Mouse (Mus musculus) Patski (cell line): ENCODE data around the gene Sirt4. TPM values are rescaled to one million over a fixed set of nuclear protein-coding genes. Genes with fewer than 3 reads are reported as not detected.

Source experiments
- ATAC-seq: fragments of 100-300 bp; one replicate; pipeline ENCODE4 v1.8.0; 2021
- CTCF ChIA-PET: fragments of 350-600 bp; sonication (Branson Sonifier 250); formaldehyde crosslinking; loops from one replicate; lab custom pipeline; 2022; ENCODE audit warnings: inconsistent platforms; lab: Charles Lee
- POLR2A ChIA-PET: fragments of 350-600 bp; sonication (Branson Sonifier 250); formaldehyde crosslinking; loops from one replicate; lab custom pipeline; 2022; ENCODE audit warnings: antibody characterized with exemption, inconsistent platforms; lab: Charles Lee
- DNase-seq: peaks from one replicate; pipeline ENCODE4 v3.0.0-alpha.2; 2011; ENCODE audit warnings: low read depth, low spot score
- H3K27me3 ChIP-seq: fragments of 371-371 bp; one replicate; pipeline ENCODE4 v1.5.1; 2021
- CTCF ChIP-seq: fragments of 100-300 bp; IDR thresholded peaks from one replicate; pipeline ENCODE4 v1.5.1; 2021
- in situ Hi-C: fragments of 300-500 bp; cut with MboI; formaldehyde crosslinking; loops from 3 replicates; pipeline ENCODE4 v1.11.1; 2018; ENCODE audit warnings: low pct_unique_long_range_greater_than_20kb, mixed read lengths
- polyA plus RNA-seq: library from polyadenylated mRNA; unstranded; gene quantifications from one replicate; pipeline ENCODE4 v1.2.3, GENCODE M21; 2021

The Sirt4 gene
- polyA plus RNA-seq, 1 experiment from 2014 or later: 34.6 TPM

DNA sequence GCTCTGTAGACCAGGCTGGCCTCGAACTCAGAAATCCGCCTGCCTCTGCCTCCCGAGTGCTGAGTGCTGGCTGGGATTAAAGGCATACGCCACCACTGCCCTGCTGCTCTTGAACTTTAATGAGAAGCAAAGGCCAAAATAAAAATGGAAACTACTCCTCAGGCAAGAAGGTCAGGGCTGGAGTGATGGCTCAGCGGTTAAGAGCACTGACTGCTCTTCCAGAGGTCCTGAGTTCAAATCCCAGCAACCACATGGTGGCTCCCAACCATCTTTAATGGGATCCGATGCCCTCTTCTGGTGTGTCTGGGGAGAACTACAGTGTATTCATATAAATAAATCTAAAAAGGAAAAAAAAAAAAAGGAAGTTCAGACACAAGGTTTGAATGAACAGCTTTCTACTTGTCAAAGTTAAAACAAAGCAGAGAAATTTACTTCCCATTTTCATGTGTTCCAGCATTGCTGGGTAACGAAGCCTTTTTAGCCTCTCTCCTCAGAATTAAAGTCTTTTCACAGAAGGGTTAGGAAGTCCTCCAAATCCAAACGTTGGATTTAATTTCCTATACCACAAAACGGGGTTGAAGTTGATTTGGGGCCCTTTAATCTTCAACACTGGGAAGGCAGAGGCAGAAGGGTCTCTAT lies 3.5 kb upstream of the Sirt4 start:
- DNase-seq (no peak), ATAC-seq (no peak)
- TF ChIP-seq CTCF: no peak
- in situ Hi-C loops: no loop called here
- POLR2A ChIA-PET: interaction anchor here (2.3 kb wide), 1 partner anchor 55 kb away, joined by 6 read pairs; no protein-coding TSS in a partner anchor
- no peaks in the 10 kb centered on the region for H3K27me3 ChIP-seq
- CTCF ChIA-PET: no interaction called here

DNA sequence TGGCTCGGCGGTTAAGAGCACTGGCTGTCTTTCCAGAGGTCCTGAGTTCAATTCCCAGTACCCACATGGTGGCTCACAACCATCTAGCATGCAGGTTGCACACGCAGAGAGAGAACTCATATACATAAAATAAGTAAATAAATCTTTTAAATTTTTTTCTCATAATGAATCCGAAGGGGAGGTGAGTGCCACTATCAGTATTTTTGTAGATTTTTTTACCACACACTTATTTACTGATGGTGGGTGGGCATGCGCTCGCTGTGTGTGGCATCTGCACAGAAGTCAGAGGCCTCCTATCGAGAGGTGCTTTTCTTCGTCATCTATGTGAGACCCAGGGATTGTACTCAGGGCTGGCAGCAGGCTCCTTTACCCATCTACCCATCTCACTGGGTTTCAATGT lies 2.8 kb upstream of the Sirt4 start:
- TF ChIP-seq CTCF: no peak
- CTCF ChIA-PET: no interaction called here
- POLR2A ChIA-PET: no interaction called here
- ATAC-seq (no peak), DNase-seq (no peak)
- in situ Hi-C loops: no loop called here
- no peaks in the 10 kb centered on the region for H3K27me3 ChIP-seq

DNA sequence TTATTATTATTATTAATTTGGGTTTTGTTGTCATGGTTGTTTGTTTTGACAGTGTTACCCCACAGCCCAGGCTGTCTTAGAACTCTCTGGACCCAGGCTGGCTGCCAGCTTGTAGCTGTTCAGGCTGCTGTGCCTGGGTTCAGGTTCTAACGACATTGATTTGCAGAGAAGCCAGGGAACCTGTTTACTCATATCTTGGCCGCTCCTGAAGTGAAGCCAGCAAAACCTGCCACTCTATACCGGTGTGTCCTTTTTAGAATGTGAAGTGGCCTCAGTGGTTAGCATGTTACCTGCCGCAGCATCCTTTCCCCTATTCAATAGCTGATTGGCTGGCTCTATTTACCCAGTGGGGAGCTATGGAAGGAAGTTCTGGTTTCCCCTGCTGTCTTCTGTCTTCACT lies 2.2 kb upstream of the Sirt4 start:
- H3K27me3 ChIP-seq: no peaks in the 10 kb centered on the region
- ChIA-PET CTCF (interaction anchor here (1.1 kb wide), 1 partner anchor 11 kb away, joined by 3 read pairs; no protein-coding TSS in a partner anchor), POLR2A (interaction anchor here (0.6 kb wide), 1 partner anchor 46 kb away, joined by 4 read pairs; no protein-coding TSS in a partner anchor)
- DNase-seq (no peak), ATAC-seq (no peak)
- TF ChIP-seq CTCF: no peak
- in situ Hi-C loops: no loop called here

DNA sequence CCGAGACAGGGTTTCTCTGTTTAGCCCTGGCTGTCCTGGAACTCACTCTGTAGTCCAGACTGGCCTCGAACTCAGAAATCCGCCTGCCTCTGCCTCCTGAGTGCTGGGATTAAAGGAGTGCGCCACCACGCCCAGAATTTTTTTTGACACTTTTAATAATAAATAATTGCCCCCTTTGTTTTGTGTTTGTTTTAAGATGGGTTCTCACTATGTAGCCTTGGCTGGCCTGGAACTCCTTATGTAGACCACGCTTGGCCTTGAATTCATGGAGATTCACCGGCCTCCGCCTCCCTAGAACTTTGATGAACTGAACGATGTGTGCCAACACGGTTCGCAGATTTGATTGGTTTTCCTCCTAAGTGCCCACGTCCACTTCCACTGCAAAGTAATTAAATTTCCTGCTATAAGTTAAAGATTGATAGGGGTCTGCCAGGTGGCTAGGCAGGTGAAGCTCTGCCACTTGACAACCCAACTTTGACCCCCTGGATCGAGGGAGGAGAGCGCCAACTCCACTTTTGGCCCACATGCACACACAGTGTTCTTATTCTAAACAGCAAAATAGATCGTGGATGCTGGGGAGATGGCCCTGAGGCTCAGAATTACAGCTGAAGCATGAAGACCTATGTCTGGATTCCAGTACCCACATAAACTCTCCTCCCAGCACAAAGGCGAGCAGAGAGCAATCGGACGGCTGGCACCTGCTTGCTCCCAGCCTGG lies 1.1 kb upstream of the Sirt4 start:
- TF ChIP-seq CTCF: no peak
- POLR2A ChIA-PET: interaction anchor here (0.6 kb wide), 2 partner anchors 45 to 75 kb away, joined by 4 read pairs; no protein-coding TSS in a partner anchor
- no peak for DNase-seq
- ATAC-seq: no peak
- no peaks in the 10 kb centered on the region for H3K27me3 ChIP-seq
- CTCF ChIA-PET: interaction anchor here (1.1 kb wide), 1 partner anchor 10 kb away, joined by 3 read pairs; no protein-coding TSS in a partner anchor
- in situ Hi-C loops: no loop called here

DNA sequence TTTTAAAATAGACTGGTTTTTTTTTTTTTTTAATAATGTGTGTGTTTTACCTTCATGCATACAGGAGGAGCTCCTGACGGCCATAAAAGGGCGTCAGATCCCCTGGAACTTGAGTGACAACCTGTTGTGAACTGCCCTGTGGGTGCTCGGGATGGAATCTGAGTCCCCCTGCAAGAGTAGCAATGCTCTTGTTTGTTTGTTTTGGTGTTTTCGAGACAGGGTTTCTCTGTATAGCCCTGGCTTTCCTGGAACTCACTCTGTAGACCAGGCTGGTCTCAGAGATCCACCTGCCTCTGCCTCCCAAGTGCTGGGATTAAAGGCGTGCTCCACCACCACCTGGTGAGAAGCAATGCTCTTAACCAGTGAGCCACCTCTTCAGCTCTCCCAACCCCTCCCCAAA lies 471 bp upstream of the Sirt4 start:
- in situ Hi-C loops: no loop called here
- TF ChIP-seq CTCF: no peak

DNA sequence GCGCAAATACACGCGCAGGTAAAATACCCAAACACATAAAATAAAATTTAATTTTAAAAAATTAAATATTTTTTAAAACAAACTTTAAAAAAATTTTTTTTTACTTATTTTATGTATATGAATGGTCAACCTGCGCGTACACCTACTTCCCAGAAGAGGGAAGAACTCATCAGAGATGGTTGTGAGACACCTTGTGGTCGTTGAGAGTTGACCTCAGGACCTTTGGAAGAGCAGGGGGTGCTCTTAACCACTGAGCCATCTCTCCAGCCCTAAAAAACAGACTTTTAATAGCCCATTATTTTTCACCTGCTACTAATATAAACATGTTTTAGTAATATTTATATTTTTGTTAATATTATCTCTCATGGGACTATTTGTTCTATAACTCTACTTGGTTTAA lies 1.1 kb downstream of the Sirt4 start:
- ATAC-seq (no peak), DNase-seq (no peak)
- POLR2A ChIA-PET: no interaction called here
- CTCF ChIA-PET: interaction anchor here (1.0 kb wide), 1 partner anchor 8 kb away, joined by 4 read pairs; no protein-coding TSS in a partner anchor
- no peaks in the 10 kb centered on the region for H3K27me3 ChIP-seq
- no peak for TF ChIP-seq CTCF
- in situ Hi-C loops: no loop called here

More for the DNA sequence above, 471 bp upstream of the Sirt4 start:
- ChIA-PET CTCF (interaction anchor here (1.3 kb wide), 1 partner anchor 13 kb away, joined by 5 read pairs; no protein-coding TSS in a partner anchor), POLR2A (no interaction called here)
- ATAC-seq (no peak), DNase-seq (no peak)
- H3K27me3 ChIP-seq: no peaks in the 10 kb centered on the region

DNA sequence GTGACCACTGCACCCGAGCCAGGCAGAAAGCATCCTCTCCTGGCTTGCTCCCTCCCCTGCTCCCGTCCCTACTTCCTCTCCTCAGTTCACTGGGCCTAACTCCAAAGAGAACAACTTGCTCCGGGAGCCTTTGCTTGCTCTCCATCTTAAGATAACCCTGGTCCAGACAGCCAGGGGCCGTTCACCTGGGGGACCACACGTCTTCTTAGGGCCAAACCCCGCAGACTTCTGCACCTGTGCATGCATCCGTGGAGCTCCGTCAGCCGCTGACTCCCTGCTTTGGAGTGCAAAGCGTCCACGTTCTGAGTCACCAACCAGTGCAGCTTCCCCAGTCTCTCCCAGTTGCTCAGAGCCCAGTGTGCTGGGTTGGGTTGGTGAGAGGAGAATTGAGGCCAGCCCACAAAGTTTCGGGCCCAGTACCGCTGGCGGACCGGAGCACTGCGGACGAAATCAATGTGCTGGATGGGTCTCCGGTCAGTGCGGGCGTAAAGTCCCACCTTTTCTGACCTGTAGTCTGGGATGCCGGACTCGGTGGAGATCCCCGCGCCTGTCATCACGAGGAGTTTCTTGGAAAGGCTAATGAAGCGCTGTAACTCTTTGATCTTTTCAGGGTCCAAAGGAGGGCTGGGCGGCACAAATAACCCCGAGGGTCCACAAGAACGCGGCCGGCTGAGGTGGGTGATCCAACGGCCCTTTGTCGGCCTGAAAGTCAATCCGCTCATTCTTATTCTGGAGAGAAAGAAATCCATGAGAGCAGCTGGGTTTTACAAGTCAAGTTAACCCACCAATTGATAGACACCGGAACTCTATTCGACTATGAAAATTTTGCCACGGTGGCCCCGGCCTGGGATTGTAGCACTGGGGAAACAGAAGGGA lies 1.9 kb downstream of the Sirt4 start:
- in situ Hi-C loops: no loop called here
- ChIA-PET POLR2A (no interaction called here), CTCF (interaction anchor here (1.0 kb wide), 1 partner anchor 38 kb away, joined by 3 read pairs; no protein-coding TSS in a partner anchor)
- ATAC-seq (no peak), DNase-seq (no peak)
- no peak for TF ChIP-seq CTCF
- H3K27me3 ChIP-seq: no peaks in the 10 kb centered on the region

DNA sequence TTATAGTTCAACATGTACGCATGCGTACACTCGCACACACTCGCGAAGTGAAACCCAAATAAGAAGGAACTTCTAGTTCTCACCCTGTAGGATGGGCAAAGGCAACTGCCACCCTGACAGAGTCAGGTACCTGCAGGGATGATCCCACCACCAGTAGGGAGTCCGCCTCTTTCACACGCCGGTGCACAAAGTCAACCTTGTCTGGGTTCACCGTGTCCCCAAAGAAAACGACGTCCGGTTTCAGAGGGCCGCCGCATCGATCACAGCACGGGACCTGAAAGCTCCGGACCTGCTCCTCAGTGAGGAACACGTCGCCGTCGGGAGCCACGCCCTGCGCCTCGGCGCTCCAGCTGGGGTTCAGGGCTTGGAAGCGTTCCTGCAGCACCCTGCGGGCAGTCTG lies 4.4 kb downstream of the Sirt4 start:
- CTCF ChIA-PET: no interaction called here
- no peak for TF ChIP-seq CTCF
- no peak for ATAC-seq
- in situ Hi-C loops: no loop called here
- H3K27me3 ChIP-seq: no peaks in the 10 kb centered on the region
- POLR2A ChIA-PET: no interaction called here
- no peak for DNase-seq

DNA sequence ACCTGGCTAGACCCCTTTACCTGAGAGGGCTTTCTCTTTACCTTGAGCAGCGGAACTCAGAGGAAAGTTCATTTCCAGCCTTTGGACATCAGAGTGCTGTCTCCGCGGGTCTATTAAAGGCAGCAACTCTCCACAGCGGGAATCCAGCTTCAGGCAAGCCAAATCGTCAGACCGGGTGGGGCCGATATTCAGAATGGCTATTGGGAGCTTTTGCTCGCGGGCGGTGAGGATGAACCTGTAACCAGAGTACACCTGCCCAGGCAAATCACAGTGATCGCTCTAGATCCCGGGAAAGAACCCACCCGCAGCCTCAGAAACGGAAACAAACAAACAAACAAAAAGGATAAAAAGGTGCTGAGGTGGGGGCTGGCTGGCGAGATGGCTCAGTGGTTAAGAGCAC lies 5.0 kb downstream of the Sirt4 start:
- DNase-seq: no peak
- no peaks in the 10 kb centered on the region for H3K27me3 ChIP-seq
- ChIA-PET POLR2A (no interaction called here), CTCF (no interaction called here)
- in situ Hi-C loops: no loop called here
- no peak for TF ChIP-seq CTCF
- no peak for ATAC-seq

DNA sequence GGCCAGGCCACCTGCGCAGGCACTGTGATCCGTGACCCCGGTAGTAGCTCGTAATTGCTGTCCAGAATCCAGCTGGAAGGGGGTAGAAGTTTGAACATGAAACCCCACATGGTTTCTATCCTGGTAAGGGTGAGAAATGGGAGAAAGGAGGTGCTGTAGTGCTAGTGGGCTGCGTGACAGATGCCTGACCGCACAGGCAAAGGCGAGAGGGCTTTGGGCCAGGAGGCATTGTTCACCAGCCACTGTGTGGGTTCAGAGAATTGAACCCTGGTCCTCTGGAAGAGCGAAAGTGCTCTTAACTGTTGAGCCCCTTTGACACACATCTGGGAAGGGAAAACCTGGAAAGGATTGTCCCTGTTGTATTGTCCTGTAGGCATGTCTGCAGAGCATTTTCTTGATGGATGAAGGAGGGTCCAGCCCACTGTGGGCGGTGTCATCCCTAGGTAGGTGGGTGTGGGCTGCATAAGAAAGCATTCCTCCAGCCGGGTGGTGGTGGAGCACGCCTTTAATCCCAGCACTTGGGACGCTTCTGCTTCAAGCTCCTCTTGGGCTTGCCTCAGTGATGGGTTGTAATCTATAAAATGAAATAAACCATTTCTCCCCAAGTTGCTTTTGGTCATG lies 8.3 kb downstream of the Sirt4 start:
- CTCF ChIA-PET: interaction anchor here (1.6 kb wide), 1 partner anchor 8 kb away, joined by 4 read pairs; no protein-coding TSS in a partner anchor
- ATAC-seq (no peak), DNase-seq (no peak)
- POLR2A ChIA-PET: no interaction called here
- in situ Hi-C loops: no loop called here
- H3K27me3 ChIP-seq: no peaks in the 10 kb centered on the region
- TF ChIP-seq CTCF: no peak
